Mouse (Mus musculus) lung, postnatal 0 days (tissue): ENCODE measurements around the gene Treml4.

ENCODE experiments used
- CTCF ChIP-seq: IDR thresholded peaks from 2 replicates; pipeline ENCODE4 v1.5.1; 2016; ENCODE audit warnings: antibody characterized with exemption, mild to moderate bottlenecking
- EP300 ChIP-seq: IDR thresholded peaks from 2 replicates; pipeline ENCODE4 v1.6.1; 2016; ENCODE audit warnings: antibody characterized with exemption, mild to moderate bottlenecking, control low read depth

GRCm38 (mm10) chr17:48267591-48267990, 3.5 kb downstream of the Treml4 start:
- TF ChIP-seq CTCF (no peak), EP300 (no peak)
